Mouse (Mus musculus) spleen, postnatal 10 days (tissue): ENCODE measurements around the gene Trabd2b.

Experiments
- DNase-seq, 2 experiments: peaks; one replicate each; pipeline ENCODE4 v3.0.0; 2021 to 2022; ENCODE audit warnings: low spot score in 2 of 2

Gene Trabd2b

DNA sequence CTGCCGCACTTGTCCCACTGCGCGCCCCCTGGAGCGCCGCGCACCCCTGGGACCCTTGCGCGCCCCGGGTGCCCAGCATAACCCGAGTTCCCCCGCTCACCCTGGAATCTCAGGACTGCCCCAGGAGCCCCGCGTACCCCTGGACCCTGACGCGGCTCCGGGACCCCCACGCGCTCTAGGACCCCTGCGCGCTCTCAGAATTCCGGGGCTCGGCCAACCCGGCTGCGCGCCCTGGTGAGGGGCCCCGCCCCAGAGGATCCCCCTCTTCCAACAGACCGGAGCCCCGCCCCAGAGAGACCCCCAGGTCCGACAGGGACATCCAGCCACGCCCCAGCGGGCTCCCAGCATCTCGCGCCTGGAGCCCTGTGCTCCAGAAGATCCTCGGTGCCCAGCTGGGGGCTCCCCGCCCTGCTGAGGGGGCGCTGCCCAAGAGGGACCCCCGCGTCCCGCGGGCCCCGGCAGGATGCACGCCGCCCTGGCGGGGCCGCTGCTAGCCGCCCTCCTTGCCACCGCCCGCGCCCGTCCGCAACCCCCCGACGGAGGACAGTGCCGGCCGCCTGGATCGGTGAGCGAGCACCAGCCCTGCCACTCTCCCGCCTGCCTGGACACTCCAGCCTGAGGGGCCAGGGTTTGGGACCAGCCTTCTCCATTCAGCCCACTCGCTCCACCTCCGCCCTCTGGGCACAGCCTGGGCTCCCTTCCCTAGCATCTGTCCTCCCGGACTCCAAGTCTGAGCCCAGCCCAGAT, at the start of gene Trabd2b:
TSS of gene Trabd2b (plus strand) at position 370 of the 747 bp plus-strand sequence.
- peak in 1 of 2 experiments; percentile 15 for DNase-seq

DNA sequence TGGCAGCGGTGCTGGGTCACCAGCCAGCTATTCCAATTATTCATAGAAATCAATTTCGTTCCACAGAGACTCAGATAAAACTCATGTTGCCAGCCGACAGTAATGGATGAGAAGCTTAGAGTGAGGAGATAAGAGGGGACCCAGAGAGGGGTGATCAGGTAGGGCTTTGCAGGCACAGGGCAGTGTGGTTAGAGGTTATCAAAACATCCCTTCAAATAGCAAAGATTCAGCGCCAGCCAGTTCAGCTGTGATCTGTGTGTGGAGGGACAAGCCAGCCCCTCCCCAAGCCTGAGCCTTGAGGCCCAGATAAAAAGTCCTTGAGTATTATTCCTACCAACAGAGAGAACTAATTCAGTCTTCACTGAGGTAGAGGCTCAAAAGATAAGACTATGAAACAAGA, 49.1 kb upstream of the Trabd2b start:
- no peak for DNase-seq

DNA sequence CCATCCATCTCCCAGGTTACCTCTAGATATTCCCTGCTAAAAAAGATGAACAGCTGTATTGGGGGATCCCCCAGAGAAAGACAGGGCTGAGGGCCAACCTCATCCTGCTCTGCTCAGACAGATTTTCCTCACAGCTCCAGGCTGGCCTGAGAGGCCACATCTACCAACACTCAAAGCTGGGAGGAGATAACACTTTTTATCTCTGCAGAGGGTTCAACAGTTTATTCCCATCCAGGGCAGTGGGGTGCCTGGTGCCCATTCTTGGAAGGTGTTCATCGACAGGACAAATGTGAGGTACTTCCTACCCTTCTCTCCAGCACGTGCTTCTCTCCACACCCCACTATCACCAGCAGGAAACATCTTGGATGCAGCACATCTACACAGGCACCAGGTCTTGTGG, 47.6 kb upstream of the Trabd2b start:
- no peak for DNase-seq

DNA sequence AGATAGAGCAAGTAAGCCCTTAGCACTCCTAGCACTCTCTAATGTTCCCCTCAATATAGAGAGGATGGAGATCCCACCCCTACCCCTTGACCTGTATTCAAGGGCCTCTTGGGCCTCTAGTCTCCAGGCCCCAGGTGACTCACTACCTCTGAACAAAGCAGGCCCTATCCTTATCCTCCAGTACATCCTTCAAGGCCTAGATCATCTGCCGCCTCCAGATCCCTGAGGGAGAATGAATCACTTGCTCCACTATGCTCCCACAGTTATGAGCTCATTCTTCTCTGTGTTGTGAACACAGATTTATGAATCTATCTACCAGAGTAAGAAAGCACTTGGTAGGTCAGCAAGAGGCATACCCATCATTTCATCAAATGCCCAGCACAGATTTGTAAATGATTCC, 46.7 kb upstream of the Trabd2b start:
- DNase-seq, result no peak

DNA sequence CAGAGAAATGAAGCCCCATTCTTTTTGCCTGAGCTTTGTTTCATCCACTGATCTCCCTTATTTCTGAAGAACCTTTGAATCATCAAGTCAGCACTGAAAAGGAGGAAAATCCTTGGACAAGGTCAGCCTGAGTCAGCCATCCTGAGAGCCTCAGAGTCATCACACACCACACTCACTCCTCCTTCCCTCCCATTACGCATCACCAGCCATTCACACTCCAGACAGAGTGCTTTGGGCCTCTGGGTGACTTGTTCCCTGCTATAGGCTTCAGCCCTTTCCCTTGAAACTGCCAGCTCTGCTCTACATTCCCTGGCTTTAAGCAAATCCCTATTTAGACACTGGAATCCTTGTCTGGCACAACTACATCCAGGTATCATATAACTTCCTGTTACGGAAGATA, 45.2 kb upstream of the Trabd2b start:
- DNase-seq, result no peak

DNA sequence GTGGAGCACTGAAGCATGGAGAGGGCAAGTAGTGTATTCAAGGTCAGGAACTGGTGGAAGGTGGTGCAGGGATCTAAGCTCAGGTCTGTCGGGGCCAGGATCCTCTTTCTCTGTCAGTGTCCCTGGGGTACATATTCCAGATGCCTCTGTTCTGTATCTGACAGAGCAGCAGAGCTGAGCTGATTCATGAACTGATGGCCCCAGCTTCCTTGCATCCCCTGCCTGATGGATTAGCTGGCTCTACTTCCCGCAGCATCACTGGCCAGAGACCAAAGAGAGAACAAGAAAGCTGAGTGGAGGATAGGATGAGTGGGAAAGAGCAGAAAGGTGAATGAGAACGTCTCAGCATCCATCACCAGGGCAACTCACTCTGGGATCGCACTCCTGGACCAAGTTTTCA, 41.5 kb upstream of the Trabd2b start:
- DNase-seq, result no peak

DNA sequence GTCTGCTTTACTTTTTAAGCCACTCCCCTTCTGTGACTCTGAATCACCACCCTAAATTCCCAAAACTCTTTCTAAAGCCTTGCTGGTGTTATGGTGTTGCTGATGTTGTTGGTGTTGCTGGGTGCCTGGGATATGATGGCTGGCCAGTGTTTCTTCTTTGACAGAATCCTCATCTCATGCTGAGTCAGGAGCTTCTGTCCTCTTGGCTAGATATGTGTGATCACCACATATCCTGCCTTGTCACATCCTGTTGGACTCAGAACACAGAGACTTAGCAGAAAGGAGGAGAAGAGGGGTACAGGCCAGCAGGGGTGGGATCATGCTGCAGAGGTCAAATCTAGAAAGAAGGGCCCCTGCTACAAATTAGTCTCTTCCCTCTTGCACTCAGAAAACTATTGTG, 40.9 kb upstream of the Trabd2b start:
- no peak for DNase-seq

DNA sequence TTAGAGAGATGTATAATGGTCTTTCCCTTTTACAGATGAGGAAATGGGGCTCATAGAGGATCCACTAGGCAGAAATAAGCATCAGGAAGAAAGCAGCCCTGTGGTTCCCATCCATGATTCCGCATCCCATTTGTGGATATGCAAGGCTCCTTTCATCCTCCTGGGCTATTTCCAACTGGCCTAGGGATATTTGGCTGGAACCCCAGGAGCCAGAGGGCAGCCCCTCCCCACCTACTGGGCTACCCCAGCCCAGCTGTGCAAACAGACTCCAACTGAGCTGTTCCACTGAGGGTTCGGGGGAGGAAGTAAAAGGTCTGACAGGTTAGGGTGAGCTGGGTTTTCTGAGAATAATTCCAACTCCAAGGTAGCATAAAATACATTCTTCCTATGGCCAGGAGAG, 39.5 kb upstream of the Trabd2b start:
- DNase-seq, result no peak

DNA sequence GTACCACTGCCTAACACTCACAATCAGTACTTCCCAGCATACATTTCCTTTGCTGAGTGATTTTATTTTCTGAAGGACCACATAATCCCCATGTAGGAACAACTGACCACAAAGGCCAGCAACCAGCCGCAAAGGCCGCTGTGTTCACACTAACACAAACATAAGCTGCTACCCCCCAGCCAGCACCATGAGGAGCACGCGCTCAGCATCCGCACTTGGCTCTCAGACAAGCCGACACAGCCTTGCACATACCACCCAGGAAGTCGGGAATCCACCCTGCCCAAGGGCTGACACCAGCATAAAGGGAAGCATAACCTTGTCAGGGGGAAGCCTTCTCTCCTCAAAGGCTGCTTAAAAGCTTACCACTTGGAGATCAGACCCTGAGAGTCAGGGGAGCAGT, 38.7 kb upstream of the Trabd2b start:
- no peak for DNase-seq

DNA sequence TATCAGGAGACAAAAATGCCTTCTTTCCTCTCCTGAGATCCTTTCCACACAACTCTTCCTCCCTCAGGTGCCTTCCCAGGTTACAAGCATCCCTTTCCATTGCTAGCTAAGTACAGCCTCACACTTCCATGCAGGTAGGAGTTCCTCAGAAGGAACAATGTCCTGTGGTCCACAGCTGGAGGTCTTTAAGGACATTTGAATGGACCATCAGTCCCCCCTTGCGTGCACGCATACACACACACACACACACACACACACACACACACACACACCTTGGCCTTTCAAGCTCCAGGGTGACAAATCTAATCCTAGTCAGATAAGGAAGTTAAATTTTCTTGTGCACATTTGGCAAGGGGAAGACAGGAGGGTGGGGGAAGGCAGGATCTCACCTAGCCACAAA, 36.9 kb upstream of the Trabd2b start:
- DNase-seq, result no peak

DNA sequence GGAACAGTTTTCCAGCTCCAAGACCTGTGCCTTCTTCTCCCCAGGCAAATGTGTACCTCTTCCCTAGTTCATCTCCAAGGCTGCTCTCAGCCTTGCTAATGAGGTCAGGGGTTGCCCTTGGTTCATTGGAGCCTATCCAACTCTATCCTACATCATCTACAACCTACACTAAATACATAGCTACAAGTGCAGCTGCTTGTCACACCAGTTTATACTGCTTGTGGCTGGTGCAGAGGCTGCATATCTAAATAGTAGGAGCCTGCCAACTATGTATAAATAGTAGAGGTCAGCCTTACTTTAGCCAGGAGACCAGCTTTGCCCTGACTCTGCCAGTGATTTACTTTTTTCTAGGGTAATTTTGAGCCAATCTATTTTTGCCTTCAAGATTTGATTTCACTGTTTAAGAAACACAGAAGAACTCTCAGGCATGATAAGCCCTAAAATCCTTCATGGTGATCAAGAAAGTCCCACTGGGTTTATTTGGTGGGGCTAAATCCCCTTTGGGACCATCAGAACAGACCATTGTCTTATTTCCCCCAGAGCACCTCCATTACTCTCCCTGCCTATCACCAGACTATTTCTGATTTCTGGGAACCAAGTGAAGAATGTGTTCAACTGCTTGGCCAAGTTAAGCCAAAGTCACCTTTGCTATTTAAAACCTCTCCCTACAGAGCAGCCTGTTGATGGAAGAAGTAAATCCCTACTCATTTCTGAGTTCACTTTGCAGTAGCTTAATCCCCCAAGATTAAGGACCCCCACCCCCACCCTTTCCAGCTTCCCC, 35.4 kb upstream of the Trabd2b start:
- DNase-seq, result no peak

DNA sequence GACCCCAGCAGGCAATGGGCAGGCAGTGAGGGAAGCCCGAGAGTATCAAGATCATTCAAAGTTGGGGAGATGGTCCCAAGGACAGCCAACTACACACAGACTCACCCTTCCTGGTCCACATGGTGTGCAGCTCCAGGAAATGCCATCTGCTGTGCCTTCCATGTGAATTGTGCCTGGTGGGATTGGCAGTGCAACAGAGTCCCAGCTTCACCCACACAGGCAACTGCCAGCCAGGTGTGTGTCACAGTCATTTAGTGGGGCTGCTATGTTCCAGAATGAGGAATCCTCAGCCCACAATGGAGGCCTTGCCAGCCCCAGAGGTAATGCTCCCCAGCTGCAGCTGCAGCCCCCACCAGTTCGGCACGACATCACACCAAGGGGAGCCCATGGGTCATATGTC, 33.8 kb upstream of the Trabd2b start:
- DNase-seq, result no peak

DNA sequence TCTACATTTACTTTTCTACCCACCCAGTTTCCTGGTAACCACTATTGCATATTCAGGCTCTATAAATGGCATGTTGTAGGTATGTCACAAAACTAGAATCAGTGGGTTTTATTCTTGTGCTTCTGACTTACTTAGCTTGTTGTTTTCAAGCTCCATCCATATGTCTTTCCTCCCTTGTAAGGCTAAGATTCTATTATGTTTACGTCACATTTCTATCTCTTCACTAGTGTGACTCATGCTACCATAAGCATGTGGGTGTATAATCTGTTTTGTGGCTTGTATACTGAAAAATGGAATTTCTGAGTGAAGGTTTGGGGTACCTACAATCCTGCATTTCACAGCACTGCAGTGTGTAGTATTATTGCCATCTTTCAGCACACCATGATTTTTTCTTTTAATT, 32.2 kb upstream of the Trabd2b start:
- DNase-seq, result no peak

DNA sequence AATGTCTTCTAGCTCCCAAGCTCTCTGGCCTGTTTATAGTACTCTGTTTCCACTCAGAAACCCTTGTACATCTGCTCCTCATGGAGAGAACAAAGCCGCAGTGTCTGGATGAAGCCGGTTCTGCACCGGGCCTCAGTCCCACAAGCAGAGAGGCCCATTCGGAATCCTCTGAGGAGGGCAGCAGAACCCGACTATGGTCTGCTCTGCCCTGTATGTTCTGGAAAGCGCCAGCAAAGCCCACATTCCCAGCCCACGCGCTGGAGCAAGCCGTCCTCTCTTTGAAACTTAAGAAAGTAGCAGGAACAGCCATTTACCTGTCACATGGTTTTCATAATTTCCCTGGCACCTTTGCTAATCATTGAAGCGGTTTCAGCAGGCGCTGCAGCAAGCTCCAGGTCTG, 29.0 kb upstream of the Trabd2b start:
- DNase-seq, result no peak

DNA sequence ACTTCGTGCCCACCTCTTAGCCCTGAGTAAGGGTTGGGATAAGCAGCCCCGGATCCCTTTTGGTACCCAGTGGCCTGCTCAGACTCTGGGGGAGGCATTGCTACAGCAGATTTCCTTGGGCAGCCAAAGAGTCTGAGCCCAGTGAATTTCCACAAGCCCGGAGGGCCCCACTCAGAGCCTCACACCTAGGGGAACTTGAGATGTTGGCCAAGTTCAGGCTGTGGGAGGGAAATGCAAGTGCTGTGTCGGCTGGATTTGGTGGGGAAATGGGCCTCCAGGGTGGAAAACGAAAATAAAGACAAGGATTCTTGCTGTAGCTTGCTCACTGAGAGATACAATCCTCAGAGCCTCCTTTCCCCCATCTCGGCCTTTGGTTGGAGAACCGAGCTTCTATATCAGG, 28.0 kb upstream of the Trabd2b start:
- DNase-seq, result no peak

DNA sequence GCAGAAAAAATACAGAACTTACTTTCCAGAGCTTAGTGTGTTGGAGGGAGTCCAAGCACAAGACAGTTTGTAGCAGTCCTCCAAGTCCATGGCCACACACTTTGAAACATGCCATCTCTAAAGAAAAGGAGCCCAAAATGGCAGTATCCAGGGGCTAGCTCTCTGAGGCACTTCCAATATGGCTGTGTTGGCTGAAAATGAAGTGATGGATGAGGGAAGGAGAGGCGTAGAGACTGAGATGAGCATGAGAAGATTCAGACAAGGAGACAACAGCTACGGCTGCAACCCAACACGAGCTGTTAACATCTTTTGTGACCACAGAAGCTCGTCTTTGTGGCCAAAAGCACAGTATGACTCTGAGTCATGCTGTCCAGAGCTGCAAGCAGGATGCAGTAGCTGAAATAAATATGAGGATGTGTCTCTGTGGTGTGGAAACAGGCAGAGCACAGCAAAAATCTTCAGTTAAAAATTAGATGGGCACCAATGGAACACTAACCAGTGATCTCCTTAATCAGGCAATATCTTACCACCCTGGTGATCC, 27.0 kb upstream of the Trabd2b start:
- DNase-seq, result no peak

DNA sequence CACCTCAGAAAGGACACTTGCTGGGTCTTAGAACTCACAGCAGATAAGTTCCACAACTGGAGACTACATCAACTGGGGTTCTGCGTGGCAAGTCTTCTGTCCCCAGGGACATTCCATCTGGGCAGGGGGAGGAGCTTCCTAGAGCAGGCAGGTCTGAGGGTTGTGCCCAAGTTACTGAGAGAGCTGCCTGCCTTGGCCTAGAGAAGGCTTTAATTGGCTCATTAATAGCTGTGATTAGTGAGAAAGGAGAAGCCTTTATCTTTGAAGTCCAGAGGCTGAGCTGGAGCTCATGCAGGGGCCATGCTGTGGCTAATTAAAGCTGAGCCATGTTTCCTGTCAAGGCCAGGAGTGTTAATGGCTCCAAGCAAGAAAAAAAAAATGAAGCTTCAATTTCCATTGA, 23.9 kb upstream of the Trabd2b start:
- no peak for DNase-seq

DNA sequence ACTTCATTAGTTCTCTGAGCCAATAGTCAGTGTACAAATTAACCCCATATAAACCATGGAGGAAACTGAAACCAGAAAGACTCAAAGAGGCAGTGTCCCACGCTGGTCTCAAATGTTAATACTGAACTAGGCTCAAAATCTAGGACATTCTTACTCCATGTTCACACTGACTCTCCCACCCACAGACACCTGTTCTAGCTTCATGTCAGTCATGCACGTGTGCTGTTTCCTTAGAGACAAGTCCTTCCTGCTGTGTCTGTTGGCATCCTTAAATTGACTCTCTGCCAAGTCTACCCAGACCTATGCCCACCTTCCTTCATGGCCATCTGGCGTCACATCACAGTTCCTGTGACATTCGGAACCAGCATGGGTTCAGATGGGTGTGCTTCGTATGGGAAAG, 21.3 kb upstream of the Trabd2b start:
- DNase-seq, result no peak

DNA sequence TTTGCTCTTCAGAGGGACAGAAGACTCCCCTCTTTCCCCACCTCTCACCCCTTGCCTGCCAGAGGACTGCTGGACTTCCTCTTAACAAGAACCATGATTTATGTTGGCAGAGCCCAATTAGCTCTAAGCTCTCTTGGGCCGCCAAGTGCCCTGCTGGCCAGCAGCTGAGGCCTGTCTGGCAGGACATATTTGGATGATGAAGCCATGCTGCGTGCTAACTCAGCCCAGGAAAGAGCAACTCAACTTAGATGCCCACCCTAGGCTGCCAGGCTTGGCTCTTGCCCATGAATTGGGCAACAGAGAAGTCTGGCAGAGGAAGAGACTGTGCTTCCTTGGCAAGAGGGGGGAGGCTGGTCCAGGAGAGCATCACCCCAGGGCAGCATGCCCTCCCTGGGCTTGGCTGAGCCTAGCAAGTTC, 20.1 kb upstream of the Trabd2b start:
- DNase-seq, result no peak

DNA sequence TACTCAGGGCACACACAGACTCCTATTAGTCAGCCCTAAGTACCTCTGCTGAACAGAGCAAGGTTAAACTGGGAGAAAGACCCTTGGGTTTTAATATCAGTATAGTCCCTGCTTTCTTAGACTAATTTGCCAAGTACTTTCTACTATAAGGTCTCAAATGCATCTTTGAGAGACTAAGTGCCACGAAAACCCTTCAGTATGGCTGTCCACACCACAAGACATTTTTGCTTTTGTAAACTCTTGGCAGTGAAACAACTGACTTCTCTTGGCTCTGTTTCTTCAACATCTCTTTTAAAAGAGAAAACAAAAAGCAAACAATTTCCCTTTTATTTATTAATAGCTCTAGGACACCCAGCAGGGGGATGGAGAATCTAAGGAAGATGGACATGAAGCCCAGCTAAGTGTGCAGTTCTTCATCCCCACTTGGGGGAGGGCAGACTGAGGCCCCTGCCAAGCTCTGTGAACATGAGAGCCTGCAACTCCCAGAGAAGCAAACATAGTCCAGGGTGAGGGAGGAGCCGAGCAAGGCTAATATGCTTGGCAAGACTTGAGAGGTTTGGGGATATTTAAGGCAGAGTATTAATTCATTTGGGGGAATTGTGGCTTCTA, 18.9 kb upstream of the Trabd2b start:
- DNase-seq, result no peak

DNA sequence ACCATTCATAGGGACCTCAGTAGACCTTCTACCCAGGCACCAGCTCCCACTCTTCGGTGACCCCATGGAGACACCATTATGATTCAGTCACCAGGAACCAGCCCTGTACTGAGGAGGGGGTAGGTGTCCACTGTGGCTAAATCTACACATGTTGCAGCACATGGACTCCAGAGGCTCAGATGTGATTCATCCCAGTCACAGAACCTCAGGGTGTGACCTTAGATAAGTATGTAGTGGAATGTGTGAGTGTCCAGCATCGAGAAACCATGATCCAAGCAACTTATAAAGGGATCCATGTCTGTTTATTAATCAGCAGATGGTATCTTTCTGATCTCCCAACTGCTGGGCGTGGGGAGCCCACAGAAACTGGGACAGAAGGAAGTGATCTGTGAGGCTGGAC, 18.2 kb upstream of the Trabd2b start:
- no peak for DNase-seq

DNA sequence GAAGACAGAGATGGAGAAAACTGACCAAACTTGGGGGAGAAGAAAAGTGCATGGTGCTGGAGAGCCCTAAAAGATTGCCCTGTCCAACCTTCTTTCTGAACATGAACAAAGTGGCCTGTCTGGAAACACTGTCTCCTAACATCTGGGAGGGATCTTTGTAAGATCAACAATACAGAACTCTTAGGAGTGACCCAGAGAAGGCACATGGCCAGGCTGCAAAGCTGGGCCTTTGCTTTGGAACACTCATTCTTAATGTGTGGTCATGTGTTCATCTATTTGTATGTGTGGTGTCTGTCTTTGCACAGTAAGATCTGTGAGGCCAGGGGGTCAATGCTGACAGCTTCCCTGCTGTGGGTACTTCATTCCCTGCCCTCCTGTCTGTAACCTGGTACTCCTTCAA, 16.9 kb upstream of the Trabd2b start:
- no peak for DNase-seq

DNA sequence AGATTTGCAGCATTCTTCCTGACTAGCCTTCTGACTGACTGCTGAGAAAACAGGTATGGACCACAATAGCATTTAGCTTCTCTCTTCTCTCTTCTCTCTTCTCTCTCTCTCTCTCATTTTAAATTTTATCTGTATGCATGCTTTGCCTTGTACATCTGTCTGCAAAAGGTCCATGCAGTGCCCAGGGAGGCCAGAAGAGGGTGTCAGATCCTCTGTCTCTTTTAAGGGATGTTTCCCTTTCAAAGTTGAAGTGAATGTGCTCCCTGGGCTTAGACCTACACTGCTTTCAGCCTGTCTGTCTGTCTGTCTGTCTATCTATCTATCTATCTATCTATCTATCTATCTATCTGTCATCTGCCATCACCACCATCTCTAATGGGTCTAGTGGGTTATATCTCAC, 8.9 kb upstream of the Trabd2b start:
- DNase-seq, result peak in 1 of 2 experiments; percentile 22
